Mouse (Mus musculus): ENCODE results near the gene Gpr34.

Gpr34 gene

GRCm38 (mm10) chrX:13631599-13632283 is at the start of gene Gpr34:
Gene Gpr34 (plus strand): TSS chrX:13632089.
- no peak for DNase-seq (ENCODE audit: extremely low spot score, low read depth, low spot score)

- no peak for DNase-seq (ENCODE audit: extremely low spot score, low read depth, low spot score)
Measured at GRCm38 (mm10) chrX:13599373-13599772, 32.5 kb upstream of the Gpr34 start.

DNA sequence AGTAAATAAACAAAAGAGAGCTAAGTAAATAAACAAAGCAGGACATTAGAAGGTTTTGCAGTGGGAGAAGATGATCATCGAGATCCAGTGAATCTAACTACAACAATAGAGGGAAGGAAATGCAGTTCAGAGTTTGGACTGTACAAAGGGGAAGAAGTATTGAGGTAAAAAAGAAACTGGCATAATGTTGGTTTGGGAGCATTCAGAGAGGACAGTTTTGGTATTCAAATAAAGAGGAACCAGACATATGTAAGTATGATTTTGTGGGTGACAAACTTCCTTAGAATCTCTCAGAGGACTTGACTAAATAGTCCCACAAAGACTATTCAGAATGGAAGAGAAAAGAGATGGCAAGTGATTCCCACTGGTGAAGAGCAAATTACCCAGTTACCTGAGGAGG is 31.9 kb upstream of the Gpr34 start:
- DNase-seq (ENCODE audit: extremely low spot score, low read depth, low spot score), result no peak

DNA sequence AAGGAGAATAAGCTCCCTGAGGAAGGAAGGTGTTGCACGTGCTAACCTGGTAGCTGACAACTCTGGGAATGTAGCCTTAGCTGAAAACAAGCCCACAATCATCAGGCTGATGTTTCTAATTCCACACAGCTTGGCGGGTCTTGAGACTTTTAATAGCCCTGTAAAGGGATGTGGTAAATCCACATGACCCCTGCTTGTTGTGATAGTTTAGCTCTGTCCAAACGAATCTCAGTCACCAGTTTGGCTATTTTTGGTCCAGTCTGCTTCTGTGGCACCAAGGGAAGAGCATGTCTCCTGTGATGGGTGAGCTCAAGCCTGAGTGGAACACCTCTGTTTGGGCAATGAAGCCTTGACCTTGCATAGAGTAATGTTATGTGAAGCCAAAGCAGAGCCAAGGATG is 25.1 kb upstream of the Gpr34 start:
- no peak for DNase-seq (ENCODE audit: extremely low spot score, low read depth, low spot score)

DNA sequence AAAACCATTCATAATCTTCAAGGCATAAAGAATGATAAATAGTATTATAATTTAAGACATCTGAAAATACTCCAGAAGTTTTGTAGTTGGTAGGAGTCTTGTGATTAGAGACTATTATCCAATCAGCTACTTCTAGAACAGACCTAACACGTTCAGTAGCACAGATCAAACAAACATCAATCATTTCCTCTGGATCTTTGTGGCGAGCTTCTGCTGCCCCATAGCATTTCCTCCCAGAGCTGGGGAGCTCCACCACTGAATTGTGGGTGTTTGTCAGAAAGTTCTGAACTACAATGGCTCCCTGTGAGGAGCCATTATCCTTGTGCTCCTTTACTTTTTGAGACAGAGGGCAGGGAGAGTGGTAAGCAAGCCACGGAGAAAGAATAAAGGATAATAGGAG is 24.1 kb upstream of the Gpr34 start:
- DNase-seq (ENCODE audit: extremely low spot score, low read depth, low spot score), result no peak

- no peak for DNase-seq (ENCODE audit: extremely low spot score, low read depth, low spot score)
Measured at GRCm38 (mm10) chrX:13611114-13611513, 20.8 kb upstream of the Gpr34 start.

GRCm38 (mm10) chrX:13612115-13612514 is 19.8 kb upstream of the Gpr34 start:
- no peak for DNase-seq (ENCODE audit: extremely low spot score, low read depth, low spot score)

DNA sequence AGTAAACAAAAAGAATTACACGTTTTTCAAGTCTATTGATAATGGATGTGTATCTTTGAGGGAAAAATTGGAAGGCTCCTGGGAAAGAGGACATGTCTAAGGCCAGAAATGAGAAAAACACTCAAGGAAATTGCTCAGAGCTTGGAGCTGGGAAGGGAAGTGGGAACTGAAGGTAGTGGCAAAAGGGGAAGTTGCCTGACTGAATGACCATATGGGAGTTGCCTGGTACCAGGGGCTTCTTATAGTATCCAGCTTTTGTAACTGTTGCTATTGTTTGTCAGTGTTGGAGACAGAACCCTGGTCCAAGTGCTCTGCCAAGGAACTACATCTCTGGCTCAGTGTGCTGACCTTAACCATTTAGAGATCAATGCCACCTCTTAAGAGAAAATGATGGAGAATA is 15.2 kb upstream of the Gpr34 start:
- DNase-seq (ENCODE audit: extremely low spot score, low read depth, low spot score), result no peak

GRCm38 (mm10) chrX:13617294-13617693 is 14.6 kb upstream of the Gpr34 start:
- no peak for DNase-seq (ENCODE audit: extremely low spot score, low read depth, low spot score)

DNA sequence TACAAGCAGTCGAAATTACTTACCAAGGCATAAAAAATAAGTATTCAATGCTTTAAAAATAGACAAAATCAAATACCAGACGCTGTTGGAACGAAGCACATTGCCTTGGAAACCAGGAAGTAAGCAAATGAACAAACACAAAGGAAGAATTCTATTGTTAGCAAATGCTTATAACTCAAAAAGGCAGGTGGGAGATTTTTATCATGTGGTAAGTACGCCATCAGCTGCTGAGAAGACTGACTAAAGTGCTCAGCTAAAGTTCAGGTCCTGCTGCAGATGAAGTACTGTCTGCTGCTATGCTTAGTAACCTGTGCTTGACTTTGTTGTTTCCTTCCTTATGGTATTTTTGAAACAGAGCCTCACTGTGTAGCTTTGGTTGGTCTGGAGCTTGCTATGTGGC is 13.4 kb upstream of the Gpr34 start:
- DNase-seq (ENCODE audit: extremely low spot score, low read depth, low spot score), result no peak

DNA sequence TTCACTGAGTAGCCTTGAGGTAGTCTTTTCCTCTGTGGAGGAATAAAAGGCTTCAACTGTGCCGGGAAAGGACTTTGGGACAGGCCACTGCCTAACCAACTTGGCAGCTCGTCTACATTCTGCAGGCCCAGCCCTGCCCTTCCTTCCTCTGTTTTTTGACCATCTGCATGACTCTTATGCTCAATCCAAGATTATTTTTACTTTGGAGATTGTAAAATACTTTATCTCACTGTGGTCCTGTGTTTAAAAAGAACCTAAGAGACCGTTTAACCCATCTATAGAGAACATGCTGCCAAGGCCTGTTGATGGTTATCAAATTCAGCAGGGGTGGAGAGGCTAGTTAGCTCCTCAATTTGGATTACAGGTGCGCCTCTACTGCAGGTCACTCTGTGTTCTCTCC is 10.4 kb upstream of the Gpr34 start:
- no peak for DNase-seq (ENCODE audit: extremely low spot score, low read depth, low spot score)

DNA sequence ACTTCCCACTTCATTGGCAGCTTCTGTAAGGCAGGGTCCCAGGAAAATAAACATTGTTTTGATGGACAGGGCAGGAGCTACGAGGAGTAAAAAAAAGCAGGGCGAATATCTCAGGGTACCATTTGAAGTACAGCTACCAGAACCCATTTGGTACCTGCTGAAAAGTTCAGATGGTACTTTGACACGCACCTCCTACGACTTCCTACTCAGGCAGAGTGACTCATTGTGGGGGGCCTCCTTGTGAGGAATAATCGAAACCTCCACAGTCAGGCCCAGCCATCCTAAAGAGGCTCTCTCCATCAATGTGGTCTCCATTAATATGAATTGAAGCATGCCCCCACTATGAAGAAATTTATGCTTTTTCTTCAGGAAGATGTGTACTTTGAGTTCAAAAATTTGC is 9.2 kb upstream of the Gpr34 start:
- DNase-seq (ENCODE audit: extremely low spot score, low read depth, low spot score), result no peak

GRCm38 (mm10) chrX:13636398-13636797 is 4.5 kb downstream of the Gpr34 start:
- no peak for DNase-seq (ENCODE audit: extremely low spot score, low read depth, low spot score)

- no peak for DNase-seq (ENCODE audit: extremely low spot score, low read depth, low spot score)
Measured at GRCm38 (mm10) chrX:13638894-13639293, 7.0 kb downstream of the Gpr34 start.

GRCm38 (mm10) chrX:13651889-13652288 is 20.0 kb downstream of the Gpr34 start:
- no peak for DNase-seq (ENCODE audit: extremely low spot score, low read depth, low spot score)

- no peak for DNase-seq (ENCODE audit: extremely low spot score, low read depth, low spot score)
Measured at GRCm38 (mm10) chrX:13652291-13652690, 20.4 kb downstream of the Gpr34 start.

DNA sequence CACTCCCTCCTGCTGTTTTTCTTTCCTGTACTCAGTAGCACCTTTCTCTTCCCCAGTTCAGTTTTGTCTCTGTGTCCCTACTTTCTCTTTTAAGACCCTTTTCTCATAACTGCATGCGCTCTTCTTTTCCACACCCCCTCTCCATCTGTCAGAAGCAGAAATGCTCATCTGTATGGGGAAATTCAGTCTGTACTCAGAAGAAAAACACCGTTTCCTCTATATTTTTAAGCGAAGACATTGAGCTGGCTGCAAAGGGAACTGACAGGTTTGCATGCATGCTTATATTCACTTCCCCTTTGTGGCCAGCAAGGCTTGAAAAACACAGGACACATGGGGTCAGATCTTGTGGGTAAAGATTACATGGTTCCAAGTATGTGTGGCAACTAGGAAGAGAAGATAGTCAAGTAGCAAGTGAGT is 23.1 kb downstream of the Gpr34 start:
- DNase-seq (ENCODE audit: extremely low spot score, low read depth, low spot score), result no peak

DNA sequence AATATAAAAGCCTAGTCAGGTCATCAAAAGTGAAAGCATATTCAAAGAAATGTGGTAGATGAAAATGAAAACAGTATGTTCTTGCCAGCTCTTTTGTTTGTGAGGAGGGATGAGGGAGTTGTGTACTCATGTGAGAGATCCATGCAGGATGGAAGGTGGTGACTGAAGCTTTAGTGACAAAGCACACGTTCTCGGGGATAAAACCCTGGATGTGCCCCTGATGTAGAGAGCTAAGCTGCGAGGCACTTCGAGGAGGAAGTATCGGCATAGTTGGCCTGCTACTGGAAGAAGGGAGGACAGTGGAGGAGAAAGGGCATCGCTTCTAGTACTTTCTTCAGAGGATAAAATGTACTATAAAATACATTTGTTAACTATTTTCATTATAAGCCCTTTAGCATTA is 24.0 kb downstream of the Gpr34 start:
- no peak for DNase-seq (ENCODE audit: extremely low spot score, low read depth, low spot score)

DNA sequence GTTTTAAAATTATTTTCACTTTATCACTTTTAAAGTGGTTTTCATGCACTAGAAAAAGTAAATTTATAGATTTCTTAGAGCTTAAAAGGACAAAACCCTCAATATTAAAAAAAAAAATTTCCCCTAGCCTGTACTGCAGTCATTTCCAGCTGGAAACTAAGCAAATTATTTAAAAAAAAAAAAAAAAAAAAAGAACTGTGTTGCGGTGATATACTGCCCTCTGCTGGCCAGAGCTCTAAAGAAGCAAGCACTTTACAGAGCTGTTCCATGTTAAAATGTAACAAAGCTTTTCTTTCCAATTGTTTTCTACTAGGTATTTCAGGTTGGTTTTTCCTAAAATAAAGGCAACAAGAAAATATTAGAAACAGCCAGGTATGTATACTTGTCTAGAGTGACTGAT is 24.8 kb downstream of the Gpr34 start:
- DNase-seq (ENCODE audit: extremely low spot score, low read depth, low spot score), result peak; percentile 2

DNA sequence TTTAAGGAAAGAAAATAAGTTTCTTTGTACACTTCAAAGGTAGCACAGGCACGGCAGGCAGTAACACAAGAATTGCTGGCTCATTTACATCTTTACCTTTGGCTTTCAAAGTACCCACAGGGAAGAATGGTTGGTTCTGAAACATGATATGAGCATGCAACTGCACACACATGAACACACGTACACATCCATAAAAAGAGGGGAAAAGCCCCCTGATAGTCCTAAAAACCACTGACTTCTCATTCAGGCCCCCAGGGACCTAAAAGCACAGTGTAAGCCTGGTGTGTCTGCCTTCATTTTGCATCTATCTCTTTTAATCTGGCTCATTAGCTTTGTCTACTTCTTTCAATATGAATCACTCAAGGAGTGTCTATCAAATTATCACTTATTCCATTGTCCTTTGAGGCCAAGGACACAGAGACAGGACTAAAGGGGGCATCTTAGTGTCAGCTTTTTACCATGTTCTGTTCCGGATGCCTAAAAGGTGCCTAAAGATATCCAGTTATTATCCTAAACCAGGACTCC is 26.8 kb downstream of the Gpr34 start:
- no peak for DNase-seq (ENCODE audit: extremely low spot score, low read depth, low spot score)

DNA sequence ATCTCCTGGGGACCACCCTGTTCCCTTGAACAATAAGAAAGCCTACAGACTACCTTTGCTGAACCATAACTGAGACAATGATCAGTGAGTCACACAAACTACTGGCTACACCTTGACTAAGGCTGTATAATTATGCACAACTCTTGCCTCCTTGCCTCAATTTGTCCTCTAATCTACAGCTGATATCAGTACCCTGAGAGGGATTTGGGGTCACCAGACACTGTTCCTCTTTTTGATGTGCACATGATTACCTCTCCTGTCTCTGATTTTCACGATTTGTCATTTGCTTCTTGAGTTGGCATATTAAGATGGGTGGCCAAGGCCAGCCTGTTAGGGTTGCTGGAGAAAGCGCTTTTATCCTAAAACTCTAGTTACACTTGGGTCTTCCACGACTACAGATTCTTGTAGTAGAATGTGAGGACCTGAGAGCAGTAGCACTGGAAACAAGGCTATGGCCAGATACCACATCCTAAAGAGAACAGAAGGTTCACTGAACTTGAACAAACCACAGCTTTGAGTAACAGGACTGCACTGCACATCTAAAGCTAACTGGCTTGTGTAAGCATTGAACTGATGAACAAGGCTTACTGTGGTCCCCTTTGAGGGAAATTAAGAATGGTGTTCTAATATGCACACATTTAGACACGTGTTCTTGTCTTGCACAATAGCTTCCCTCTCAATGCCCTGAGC is 27.5 kb downstream of the Gpr34 start:
- no peak for DNase-seq (ENCODE audit: extremely low spot score, low read depth, low spot score)

- DNase-seq (ENCODE audit: extremely low spot score, low read depth, low spot score), result no peak
Measured at GRCm38 (mm10) chrX:13661063-13661462, 29.2 kb downstream of the Gpr34 start, which contains the start of gene Gpr82. Gene Gpr82 (plus strand): TSS chrX:13661363.
